Mouse (Mus musculus) G1E (cell line): ENCODE results near the gene Rrp15. TPM values are rescaled to one million over a fixed set of nuclear protein-coding genes. Genes with fewer than 3 reads are reported as not detected.

ENCODE experiments used
- ATAC-seq: 2 replicates; pipeline ENCODE4 v1.8.0; 2016; ENCODE audit warnings: mild to moderate bottlenecking; ENCODE audit not compliant: insufficient number of reproducible peaks, poor library complexity, low FRiP score, severe bottlenecking; ENCODE audit errors: extremely low read depth
- DNase-seq: peaks from one replicate; pipeline ENCODE4 v3.0.0; 2012; ENCODE audit warnings: low spot score
- H3K27me3 ChIP-seq: 2 replicates; pipeline ENCODE4 v1.6.1; 2012; ENCODE audit warnings: mild to moderate bottlenecking, low read length, inconsistent platforms; ENCODE audit not compliant: insufficient read depth
- H3K36me3 ChIP-seq: replicated peaks from 2 replicates; pipeline ENCODE3; 2012; ENCODE audit warnings: mild to moderate bottlenecking, inconsistent platforms
- H3K4me1 ChIP-seq: 2 replicates; pipeline ENCODE4 v1.6.1; 2012; ENCODE audit warnings: low read depth, low read length, inconsistent platforms, mixed read lengths; ENCODE audit not compliant: insufficient read depth
- H3K4me3 ChIP-seq: 2 replicates; pipeline ENCODE4 v1.5.1; 2012; ENCODE audit warnings: low read depth, mild to moderate bottlenecking, inconsistent platforms, low read length, moderate library complexity, mixed read lengths
- H3K9me3 ChIP-seq: replicated peaks from 2 replicates; pipeline ENCODE4 v1.6.1; 2012; ENCODE audit warnings: inconsistent platforms
- CTCF ChIP-seq: IDR thresholded peaks from 2 replicates; pipeline ENCODE4 v1.5.1; 2012; ENCODE audit warnings: low read depth, low read length, inconsistent platforms, mixed read lengths
- GATA1 ChIP-seq: IDR thresholded peaks from 2 replicates; pipeline ENCODE4 v1.6.1; 2012; ENCODE audit warnings: borderline replicate concordance, low read length, inconsistent platforms, mixed read lengths
- GATA2 ChIP-seq: IDR thresholded peaks from 2 replicates; pipeline ENCODE4 v1.6.1; 2012; ENCODE audit warnings: low read depth, low read length, inconsistent platforms, borderline replicate concordance
- POLR2AphosphoS5 ChIP-seq: IDR thresholded peaks from 2 replicates; pipeline ENCODE4 v1.6.1; 2012; ENCODE audit warnings: low read depth, low read length, inconsistent platforms; ENCODE audit not compliant: insufficient replicate concordance
- TAL1 ChIP-seq: conservative IDR thresholded peaks from 2 replicates; pipeline ENCODE4 v1.6.1; 2012; ENCODE audit warnings: low read depth, low read length, inconsistent platforms, mixed read lengths
- polyA plus RNA-seq: library from polyadenylated mRNA; stranded (reverse); fragments of >175 nt; gene quantifications from 2 replicates; pipeline ENCODE4 v1.2.3, GENCODE M21; 2012
- total RNA-seq, 2 experiments: library from RNA; stranded (forward) in 1 of 2; stranded (reverse) in 1 of 2; fragments of 200-1000 nt in 1 of 2; fragments of >200 nt in 1 of 2; fragmentation: Nextera tagmentation in 1 of 2; gene quantifications; 2 replicates each; pipeline ENCODE4 v1.2.3; 2014 to 2017

Gene Rrp15
- total and polyA plus RNA-seq, 3 experiments, result 11.9 to 71.9 (median 23.1) TPM

DNA sequence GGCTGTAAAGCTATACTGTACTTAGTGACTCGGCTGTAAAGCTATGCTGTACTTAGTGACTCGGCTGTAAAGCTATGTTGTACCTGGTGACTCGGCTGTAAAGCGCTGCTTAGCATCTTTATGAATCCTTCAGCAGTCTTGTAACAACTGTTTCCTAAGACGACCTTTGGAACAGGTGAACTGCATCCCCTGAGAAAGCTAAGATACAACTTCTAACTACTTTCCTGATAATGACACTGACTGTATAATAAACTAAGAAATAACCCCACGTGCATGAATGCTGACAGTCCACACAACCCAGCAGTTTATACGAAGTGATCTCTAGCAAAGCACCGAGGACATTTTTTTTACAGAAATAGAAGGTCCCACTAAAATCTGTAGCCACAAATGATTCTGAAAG lies 16.1 kb downstream of the Rrp15 start:
- no peak overlapping the region for H3K4me3 ChIP-seq
- H3K4me1 ChIP-seq, result peaks cover 11% of the 10 kb centered on the region
- 0 out of 2 replicates have a peak, but pooled peaks cover 1% of the 10 kb centered on the region for H3K9me3 ChIP-seq
- ATAC-seq, result no peak
- no peaks in the 10 kb centered on the region for H3K27me3 ChIP-seq
- H3K36me3 ChIP-seq, result peaks cover 69% of the 10 kb centered on the region
- DNase-seq, result no peak
- TF ChIP-seq TAL1, result no peak
- no peak for TF ChIP-seq GATA2
- no peak for TF ChIP-seq CTCF
- no peak for TF ChIP-seq GATA1
- TF ChIP-seq POLR2AphosphoS5, result no peak

DNA sequence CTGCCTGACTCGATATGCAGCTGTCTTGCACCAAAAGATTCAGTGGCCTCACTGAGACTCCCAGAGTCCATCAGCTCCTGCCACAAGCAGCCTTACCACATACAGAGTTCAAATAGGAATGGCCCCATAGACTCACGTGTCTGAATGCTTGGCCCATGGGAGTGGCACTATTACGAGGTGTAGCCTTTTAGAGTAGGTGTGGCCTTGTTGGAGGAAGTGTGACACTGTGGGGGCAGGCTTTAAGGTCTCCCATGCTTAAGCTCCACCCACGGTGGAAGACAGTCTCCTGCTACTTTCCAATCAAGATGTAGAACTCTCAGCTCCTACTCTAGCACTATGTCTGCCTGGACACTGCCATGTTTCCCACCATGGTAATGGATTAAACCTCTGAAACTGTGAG lies 20.4 kb downstream of the Rrp15 start:
- Histone ChIP-seq H3K4me3 (no peak overlapping the region), H3K9me3 (0 out of 2 replicates have a peak, but pooled peaks cover 1% of the 10 kb centered on the region), H3K27me3 (no peaks in the 10 kb centered on the region), H3K36me3 (peaks cover 62% of the 10 kb centered on the region), H3K4me1 (peaks cover 11% of the 10 kb centered on the region)
- no peak for TF ChIP-seq GATA2
- TF ChIP-seq TAL1, result no peak
- no peak for TF ChIP-seq CTCF
- no peak for TF ChIP-seq GATA1
- no peak for TF ChIP-seq POLR2AphosphoS5
- DNase-seq, result no peak
- ATAC-seq, result peak; percentile 71

DNA sequence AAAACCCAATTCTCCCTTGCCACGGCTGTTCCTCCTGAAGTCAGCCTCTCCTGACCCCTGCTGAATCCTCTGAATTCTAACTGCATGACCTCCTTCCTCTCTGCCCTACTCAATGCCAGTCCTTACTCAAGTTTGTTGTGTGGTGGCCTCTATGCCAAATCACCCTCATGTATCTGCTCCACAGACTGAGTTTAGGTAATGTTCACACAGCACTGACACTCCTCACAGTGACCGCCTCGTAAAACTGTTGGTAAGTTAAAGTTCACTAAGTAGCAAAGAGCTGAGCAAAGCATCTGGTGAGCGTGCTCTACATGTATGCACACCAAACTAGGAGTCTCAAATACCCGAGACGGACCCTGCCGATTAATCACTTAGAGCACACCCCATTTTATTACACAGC lies 23.0 kb downstream of the Rrp15 start:
- H3K27me3 ChIP-seq, result no peaks in the 10 kb centered on the region
- H3K9me3 ChIP-seq, result no peaks in the 10 kb centered on the region
- TF ChIP-seq POLR2AphosphoS5, result no peak
- no peak for TF ChIP-seq GATA1
- no peak for TF ChIP-seq CTCF
- no peak for TF ChIP-seq GATA2
- no peak for TF ChIP-seq TAL1
- peaks cover 74% of the 10 kb centered on the region for H3K36me3 ChIP-seq
- peaks cover 11% of the 10 kb centered on the region for H3K4me1 ChIP-seq
- ATAC-seq, result no peak
- no peak for DNase-seq
- no peak overlapping the region for H3K4me3 ChIP-seq

DNA sequence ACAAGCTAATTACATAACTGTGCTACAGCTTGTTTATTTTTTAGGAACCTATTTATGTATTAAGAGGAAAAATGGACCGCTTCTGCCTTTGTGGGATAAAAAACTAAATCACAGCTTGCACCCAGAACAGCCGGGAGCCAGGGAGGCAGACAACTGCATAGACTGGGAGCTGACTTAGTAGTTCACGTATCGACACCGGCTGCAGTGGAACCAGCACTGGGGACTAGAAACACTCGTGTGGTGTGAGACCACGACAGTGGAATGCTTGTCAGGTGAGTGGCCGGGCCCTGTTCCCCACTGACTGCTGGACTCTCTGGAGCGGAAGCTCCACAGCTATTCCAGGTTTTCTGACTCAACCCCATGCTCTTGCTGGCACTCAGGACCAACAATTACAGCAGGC lies 26.9 kb downstream of the Rrp15 start:
- H3K27me3 ChIP-seq, result no peaks in the 10 kb centered on the region
- no peak overlapping the region for H3K4me3 ChIP-seq
- TF ChIP-seq CTCF (no peak), TAL1 (no peak), POLR2AphosphoS5 (no peak), GATA2 (no peak), GATA1 (no peak)
- no peaks in the 10 kb centered on the region; the same call in 1 of the 2 replicates for H3K4me1 ChIP-seq
- H3K9me3 ChIP-seq, result no peaks in the 10 kb centered on the region
- H3K36me3 ChIP-seq, result peaks cover 89% of the 10 kb centered on the region
- DNase-seq (no peak), ATAC-seq (no peak)

DNA sequence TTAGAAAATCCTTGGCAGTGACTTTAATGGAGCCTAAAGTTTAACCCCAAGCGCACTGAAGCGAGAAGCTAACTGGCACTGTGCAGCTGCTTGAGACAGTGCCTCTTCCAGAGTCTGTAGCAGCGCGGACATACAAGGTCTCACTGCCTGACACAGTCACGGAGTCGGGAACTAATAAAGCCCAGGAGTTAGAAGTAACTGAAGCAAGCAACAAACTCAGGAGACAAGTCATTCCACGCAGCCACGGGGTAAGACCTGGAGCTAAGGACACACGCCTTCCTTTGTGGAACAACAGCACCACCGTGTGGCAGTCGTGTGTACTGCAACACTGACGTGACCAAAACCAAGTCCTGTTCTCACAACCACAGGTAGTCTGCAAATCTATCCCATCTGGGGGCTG lies 27.3 kb downstream of the Rrp15 start:
- Histone ChIP-seq H3K9me3 (no peaks in the 10 kb centered on the region), H3K27me3 (no peaks in the 10 kb centered on the region), H3K4me3 (no peak overlapping the region), H3K4me1 (no peaks in the 10 kb centered on the region; the same call in 1 of the 2 replicates), H3K36me3 (peaks cover 90% of the 10 kb centered on the region)
- DNase-seq (peak; percentile 48), ATAC-seq (peak; percentile 73)
- no peak for TF ChIP-seq GATA1
- TF ChIP-seq POLR2AphosphoS5, result no peak
- peak; percentile 99 for TF ChIP-seq CTCF
- TF ChIP-seq GATA2, result no peak

DNA sequence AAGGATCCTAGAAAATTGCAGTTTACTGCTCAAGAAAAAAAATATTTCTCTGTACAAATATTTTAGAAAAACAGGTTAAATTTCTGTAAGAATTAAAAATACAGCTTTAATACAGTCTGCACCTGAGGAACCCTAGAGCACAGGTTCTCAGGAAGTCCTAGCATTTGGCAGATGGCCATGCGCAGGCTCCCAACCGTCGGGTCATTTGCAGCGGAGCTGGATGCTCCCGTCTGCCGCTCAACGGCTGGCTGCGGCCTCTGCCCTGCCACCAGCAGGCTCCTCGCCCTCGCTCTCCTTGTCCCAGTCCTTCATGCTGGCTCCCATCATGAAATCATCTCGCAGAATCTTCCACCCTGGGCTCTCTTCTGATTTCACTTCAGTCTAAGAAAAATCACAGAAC lies 28.0 kb downstream of the Rrp15 start:
- Histone ChIP-seq H3K36me3 (peaks cover 92% of the 10 kb centered on the region), H3K4me1 (no peaks in the 10 kb centered on the region), H3K27me3 (no peaks in the 10 kb centered on the region), H3K4me3 (no peak overlapping the region), H3K9me3 (no peaks in the 10 kb centered on the region)
- ATAC-seq (no peak), DNase-seq (no peak)
- TF ChIP-seq TAL1 (no peak), GATA2 (no peak), GATA1 (no peak), CTCF (no peak), POLR2AphosphoS5 (no peak)

DNA sequence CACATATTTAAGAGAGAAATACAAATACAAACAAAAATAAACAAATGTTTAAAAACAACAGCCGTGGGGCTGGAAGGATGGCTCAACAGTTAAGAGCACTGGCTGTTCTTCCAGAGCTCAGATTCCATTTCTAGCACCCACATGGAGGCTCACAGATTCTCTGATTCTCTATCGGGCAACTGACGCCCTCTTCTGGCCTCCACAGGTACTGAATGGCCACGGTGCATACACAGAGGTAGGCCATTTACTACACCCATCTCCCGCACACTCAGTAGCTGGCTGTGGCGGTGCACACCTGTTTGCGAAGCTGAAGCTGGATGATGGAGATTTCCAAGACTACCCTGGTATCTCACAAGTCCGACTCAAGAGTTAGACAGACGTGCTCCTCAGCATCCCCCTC lies 29.4 kb downstream of the Rrp15 start:
- DNase-seq (no peak), ATAC-seq (no peak)
- peaks cover 93% of the 10 kb centered on the region for H3K36me3 ChIP-seq

More for the DNA sequence above, 29.4 kb downstream of the Rrp15 start:
- Histone ChIP-seq H3K4me1 (no peaks in the 10 kb centered on the region), H3K9me3 (no peaks in the 10 kb centered on the region), H3K4me3 (no peak overlapping the region), H3K27me3 (no peaks in the 10 kb centered on the region)
- TF ChIP-seq CTCF, result no peak
- no peak for TF ChIP-seq POLR2AphosphoS5
- no peak for TF ChIP-seq TAL1
- TF ChIP-seq GATA2, result no peak
- no peak for TF ChIP-seq GATA1
